Mouse (Mus musculus): Measurements from ENCODE around the gene Kif5a. TPM values are rescaled to one million over a fixed set of nuclear protein-coding genes. Genes with fewer than 3 reads are reported as not detected.
A peak's percentile ranks its signal among the peaks of the same experiment; 100 is the strongest.

Kif5a gene
- total RNA-seq, 2 experiments from 2014 or later: 0.10 to 0.20 TPM

DNA sequence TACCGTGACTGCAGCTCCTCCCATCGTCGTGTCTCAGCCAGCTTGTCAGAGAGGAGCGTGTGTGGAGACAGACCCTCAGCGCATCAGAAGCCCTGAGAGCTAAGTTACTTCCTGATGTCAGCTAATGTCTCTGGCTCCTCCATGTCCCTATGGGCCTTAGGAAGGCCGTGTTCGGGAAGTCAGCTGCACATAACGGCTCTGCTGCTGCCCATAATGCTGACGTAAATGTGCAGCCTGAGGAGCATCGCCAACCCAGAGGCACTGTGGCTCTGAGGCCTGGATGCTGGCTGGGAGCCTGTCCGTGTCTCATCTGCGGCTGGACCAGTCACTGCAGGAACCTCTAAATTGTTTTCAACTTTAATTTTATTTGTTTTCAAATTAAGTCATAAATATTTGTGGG, 5.9 kb upstream of the Kif5a start:
- intact Hi-C loops (cut with DNase I): no loop called here
- H3K4me3 ChIP-seq: peak overlapping the region; percentile 15; the same call in 1 of the 2 replicates
- peak; percentile 59 for DNase-seq
- no peak for TF ChIP-seq CTCF (IDR thresholded peaks at IDR 0.05)
- peak overlapping the region; percentile 54 for H3K27ac ChIP-seq

DNA sequence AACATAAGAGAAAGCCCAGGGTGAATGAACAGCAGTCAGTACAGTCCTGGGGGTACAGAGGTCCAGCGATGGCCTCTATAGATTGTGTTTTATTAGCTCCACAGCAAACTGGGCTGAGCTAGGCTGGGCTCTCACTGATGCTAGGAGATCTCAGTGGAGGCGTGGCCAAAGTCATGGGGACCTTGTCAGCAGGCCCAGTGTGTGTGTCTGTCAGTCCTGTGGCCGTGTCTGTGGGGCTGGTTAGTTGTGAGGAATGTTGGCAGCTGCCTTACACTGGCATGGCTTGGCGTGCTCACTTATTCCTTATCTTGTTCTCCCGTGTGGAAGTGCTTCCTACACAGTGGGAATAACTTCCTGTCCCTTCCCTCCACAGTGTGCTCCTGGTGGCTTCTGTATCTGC, 5.3 kb upstream of the Kif5a start:
- no peak for DNase-seq
- Histone ChIP-seq H3K4me3 (peak overlapping the region; percentile 23; the same call in 1 of the 2 replicates), H3K27ac (peak overlapping the region; percentile 54)
- intact Hi-C loops (cut with DNase I): no loop called here
- TF ChIP-seq CTCF (IDR thresholded peaks at IDR 0.05): no peak

DNA sequence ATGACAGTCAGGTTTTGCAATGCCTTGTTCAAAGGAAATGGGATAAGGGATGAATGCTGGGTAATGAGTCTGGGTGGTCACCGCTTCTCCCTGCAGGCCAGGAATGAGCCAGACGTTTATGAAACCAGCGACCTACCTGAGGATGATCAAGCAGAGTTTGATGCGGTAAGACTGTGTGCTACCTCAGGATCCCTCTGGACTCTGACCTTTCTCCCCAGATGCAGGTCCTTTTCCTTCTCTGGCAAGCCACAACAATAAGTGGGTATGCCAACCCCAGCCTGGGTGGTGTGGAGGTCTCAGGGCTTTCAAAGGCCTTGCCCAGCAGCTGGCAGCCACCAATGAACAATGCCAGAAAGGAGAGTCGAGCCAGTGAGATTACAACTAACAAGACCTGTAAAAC, 4.2 kb upstream of the Kif5a start:
- intact Hi-C loops (cut with DNase I): loop anchor here (2.0 kb wide), 1 partner anchor 45 kb away; no protein-coding TSS in a partner anchor
- peak overlapping the region; percentile 99 for H3K4me3 ChIP-seq
- H3K27ac ChIP-seq: peak overlapping the region; percentile 99
- DNase-seq: no peak
- no peak for TF ChIP-seq CTCF (IDR thresholded peaks at IDR 0.05)

DNA sequence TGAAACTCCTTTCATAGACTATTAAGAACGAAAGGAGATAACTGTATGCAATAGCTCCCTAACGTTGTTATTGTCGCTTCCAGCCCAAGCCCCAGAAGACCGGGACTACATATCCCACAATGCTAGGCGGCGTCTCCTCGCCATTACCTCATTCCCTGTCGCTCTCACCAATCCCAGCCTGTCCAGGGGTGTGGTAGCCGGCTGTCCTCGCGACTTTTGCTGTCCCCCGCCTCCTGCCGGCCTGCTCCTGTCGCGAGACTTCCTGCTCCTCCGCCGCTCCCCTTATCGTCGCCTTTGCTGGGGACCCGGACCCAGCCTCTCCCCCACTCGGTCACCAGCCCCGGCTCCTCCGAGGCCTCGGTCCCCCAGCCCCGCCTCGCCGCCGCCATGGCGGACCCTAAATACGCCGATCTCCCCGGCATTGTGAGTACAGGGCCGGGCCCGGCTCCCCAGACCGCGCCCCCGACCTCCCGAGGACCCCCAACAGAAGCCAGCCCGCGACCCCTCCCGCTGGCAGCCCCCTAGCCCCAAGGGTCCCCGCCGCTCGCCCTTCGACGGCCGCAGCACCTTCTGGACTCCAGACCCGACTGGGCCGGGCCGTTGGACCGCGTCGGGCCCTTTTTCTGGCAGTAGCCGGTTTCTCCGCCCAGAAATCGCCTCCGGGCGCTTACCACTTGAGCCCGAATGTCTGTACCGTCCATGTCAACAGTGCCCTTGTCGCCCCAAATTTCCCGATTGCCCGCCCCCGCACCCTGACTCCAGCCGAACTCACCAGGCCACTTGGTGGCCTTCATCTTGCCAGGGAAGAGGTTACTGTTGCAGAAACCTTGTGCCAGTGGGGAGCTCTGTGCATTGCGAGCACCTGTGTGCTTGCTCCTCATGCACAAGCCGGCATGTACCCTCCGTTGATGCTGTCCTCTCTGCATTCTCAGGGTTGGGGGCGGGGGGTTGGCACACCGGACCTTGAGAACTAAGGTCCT, 3.3 kb upstream of the Kif5a start, which contains the start of gene Dctn2:
Gene Dctn2, plus strand, starts transcription at position 257 of the 980 bp plus-strand sequence.
- intact Hi-C loops (cut with DNase I): loop anchor here (2.0 kb wide), 1 partner anchor 46 kb away; no protein-coding TSS in a partner anchor
- Histone ChIP-seq H3K27ac (peak within 1 kb of the TSS; percentile 99), H3K4me3 (peak within 1 kb of the TSS; percentile 99)
- peak; percentile 98 for DNase-seq
- no peak for TF ChIP-seq CTCF (IDR thresholded peaks at IDR 0.05)

DNA sequence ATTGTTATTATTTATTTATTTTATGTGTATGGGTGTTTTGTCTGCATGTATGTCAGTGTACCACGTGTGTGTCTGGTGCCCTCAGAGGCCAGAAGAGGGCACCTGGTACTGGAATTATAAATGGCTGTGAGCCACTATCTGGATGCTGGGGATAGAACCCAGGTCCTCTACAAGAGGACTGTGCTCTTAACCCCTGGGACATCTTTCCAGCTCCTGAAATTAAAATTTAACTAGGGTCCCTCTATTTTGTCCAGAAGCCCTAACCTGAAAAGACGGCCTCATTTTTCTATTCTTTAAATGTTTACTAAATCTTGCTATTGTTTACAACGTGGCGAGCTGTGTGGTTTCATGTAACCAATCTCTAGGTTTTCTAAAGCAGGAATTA, 2.6 kb upstream of the Kif5a start:
- intact Hi-C loops (cut with DNase I): loop anchor here (2.0 kb wide), 1 partner anchor 47 kb away; no protein-coding TSS in a partner anchor
- H3K4me3 ChIP-seq: peak overlapping the region; percentile 99
- DNase-seq: no peak
- TF ChIP-seq CTCF (IDR thresholded peaks at IDR 0.05): peak; percentile 39
- H3K27ac ChIP-seq: peak overlapping the region; percentile 99

DNA sequence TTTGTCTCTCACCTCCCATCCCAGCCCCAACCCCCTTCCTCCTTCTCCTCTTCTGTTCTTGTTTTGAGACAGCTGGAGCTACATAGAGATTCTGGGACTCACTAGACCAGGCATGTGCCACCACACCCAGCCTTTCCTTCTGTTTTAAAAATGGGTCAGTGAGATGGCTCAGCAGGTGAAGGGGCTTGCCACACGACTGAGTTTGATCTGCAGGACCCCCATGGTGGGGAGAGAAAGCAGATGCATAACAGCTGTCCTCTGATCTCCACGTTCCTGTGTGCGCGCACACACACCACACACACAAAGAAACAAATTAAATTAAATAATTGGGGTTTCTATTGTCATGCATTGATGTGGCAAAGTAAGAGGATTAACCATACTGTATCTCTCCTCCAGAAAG, 1.8 kb upstream of the Kif5a start:
- H3K4me3 ChIP-seq: no peak overlapping the region
- no peak for TF ChIP-seq CTCF (IDR thresholded peaks at IDR 0.05)
- intact Hi-C loops (cut with DNase I): no loop called here

DNA sequence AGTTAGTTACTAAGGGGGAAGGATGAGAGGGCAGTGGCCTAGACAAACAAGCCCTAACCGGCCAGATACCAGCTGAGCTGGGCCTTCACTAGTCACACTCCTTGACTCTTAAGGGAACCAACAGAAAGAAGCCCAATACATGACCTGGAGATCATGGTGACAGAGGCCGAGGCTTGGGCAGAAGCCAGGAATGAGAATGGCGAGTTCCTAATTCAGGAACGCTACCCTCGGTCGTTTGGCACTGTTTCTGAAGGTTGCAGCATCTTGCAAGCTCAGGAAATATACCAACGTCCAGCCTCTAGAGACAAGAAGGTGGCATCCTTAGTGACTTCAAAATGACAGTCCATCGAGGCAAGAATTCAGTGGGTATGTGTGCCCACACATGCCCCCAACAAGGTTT, 1.2 kb upstream of the Kif5a start:
- TF ChIP-seq CTCF (IDR thresholded peaks at IDR 0.05): no peak
- Histone ChIP-seq H3K27ac (no peak overlapping the region), H3K4me3 (no peak overlapping the region)
- intact Hi-C loops (cut with DNase I): no loop called here
- DNase-seq: no peak

More for the DNA sequence above, 1.8 kb upstream of the Kif5a start:
- no peak overlapping the region for H3K27ac ChIP-seq
- no peak for DNase-seq

DNA sequence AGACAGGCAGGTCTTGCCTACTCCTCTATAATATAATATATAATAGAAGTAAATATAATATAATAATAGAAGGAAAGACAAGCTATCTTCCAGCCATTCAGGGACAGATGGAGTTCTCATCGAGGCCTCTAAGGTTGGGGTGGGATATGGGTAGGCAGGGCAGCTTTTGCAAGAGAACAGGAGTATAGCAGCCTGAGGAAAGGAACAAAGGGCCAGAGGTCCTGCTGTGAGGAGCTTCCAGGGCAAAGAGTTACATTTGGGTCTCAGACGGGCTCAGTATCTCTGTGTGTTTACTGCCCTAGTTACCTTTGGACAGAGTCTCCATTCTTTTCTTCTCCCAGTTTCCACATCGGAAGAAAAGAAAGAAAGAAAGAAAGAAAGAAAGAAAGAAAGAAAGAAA, 483 bp upstream of the Kif5a start:
- DNase-seq: no peak
- no peak for TF ChIP-seq CTCF (IDR thresholded peaks at IDR 0.05)
- no peak overlapping the region for H3K4me3 ChIP-seq
- intact Hi-C loops (cut with DNase I): no loop called here
- no peak overlapping the region for H3K27ac ChIP-seq

DNA sequence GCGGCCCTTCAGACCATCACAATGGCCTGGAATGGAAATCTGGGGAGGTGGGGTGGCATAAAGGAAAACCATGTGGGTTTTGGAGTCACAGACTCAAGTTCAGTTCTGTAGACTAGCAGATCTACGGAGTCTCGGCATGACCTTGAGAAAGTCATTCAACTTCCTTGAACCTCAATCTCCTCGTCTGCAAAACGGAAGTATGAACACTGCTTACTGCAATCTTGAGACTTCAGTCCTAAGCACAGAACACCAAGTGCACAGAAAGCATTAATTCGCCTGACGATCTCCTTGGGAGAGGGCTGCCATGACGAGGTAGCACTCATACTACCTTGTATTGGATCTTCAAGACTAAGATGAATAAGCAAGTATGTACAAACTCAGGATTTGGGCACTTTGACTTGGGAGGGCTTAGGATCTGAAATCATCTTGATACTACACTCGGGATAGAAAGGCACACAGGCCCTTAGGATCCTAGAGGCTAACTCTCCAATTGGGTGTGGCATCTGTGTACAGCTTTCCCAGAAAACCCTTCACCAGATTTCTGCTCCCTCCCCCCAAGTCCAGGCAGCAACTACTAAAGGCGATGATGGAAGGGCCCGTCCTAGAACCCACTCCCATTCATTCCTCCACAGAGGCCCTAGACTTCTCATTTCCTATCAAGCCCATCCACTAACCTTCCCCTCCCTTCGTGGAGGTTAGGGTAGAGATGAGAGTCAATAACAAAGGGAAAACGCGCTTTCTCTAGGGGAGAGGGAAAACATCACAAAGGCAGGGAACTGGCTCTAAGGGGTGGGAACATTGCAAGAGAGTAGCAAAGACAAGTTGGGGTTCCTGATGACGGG, 1.2 kb downstream of the Kif5a start:
- no peak for TF ChIP-seq CTCF (IDR thresholded peaks at IDR 0.05)
- Histone ChIP-seq H3K27ac (no peak overlapping the region), H3K4me3 (peak overlapping the region; percentile 71; the same call in 1 of the 2 replicates)
- intact Hi-C loops (cut with DNase I): no loop called here
- DNase-seq: no peak

DNA sequence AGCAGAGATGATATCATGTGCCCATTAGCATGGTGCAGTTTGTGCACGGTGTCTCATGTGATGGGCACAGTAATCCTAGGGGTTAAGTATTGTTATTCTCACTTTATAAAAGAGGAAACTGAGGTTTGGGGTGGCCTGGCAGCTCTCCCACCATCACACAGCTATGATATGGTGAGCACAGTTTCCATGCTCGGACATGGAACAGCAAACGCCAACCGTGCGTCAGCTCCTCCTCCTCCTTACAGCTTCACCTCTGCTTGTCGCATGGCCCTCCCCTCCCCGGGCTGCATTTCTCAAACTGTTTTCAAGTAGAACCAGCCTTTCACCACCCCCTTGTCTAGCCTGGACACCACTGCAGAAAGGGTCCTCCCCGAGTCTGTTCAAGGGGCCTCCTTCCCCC, 4.7 kb downstream of the Kif5a start:
- H3K27ac ChIP-seq: no peak overlapping the region
- intact Hi-C loops (cut with DNase I): no loop called here
- DNase-seq: no peak
- no peak overlapping the region for H3K4me3 ChIP-seq
- TF ChIP-seq CTCF (IDR thresholded peaks at IDR 0.05): no peak

DNA sequence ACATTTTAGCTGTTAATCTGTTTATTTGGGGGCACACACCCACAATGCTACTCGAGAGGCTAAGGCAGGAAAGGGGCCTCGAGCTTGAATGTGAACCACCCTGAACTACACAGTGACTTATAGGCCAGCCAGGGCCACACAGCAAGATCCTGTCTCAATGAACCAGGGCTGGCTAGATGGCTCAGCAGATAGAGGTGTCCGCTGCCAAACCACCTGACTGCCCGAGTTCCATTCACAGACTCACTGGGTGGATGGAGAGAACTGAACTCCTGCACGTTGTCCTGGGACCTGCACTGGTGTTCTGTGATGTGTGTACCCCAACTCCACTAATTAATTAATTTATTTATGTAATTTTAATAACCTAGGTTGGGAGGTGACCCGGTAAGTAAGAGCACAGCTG, 5.4 kb downstream of the Kif5a start:
- intact Hi-C loops (cut with DNase I): no loop called here
- TF ChIP-seq CTCF (IDR thresholded peaks at IDR 0.05): no peak
- DNase-seq: no peak
- Histone ChIP-seq H3K4me3 (no peak overlapping the region), H3K27ac (no peak overlapping the region)

DNA sequence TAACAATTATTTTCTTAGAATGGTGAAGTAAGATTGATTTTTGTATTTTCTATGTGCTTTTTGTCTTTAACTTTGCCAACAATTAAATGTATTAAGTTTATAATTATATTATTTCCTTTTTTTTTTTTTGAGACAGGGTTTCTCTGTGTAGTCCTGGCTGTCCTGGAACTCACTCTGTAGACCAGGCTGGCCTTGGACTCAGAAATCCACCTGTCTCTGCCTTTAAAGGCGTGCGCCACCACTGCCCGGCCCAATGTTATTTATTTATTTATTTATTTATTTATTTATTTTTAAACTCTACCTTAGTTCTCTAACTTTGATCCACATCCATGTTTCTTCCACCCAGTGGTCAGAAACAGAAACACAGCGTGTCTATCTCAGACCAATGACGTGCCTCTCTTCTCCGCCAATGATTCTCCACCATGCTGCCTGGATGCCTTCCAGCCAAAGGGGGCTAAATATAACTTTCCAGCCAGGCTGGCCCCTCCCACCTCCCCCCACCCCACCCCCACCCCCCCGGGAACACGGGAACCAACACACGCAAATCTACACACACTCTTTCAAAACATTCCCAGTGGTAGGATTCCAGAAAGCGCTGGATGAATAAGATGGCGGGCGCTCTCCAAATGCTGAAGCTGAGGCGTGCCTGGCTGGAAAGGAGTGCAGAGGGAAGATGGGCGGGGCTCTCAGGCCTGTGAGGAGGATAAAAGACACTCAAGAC, 7.4 kb downstream of the Kif5a start:
- Histone ChIP-seq H3K27ac (no peak overlapping the region), H3K4me3 (no peak overlapping the region)
- intact Hi-C loops (cut with DNase I): no loop called here
- TF ChIP-seq CTCF (IDR thresholded peaks at IDR 0.05): peak; percentile 34
- peak; percentile 64 for DNase-seq
